Mouse (Mus musculus): Measurements from ENCODE around the gene Mapk7. TPM values are rescaled to one million over a fixed set of nuclear protein-coding genes. Genes with fewer than 3 reads are reported as not detected.

Mapk7 gene
- polyA plus RNA-seq, 1 experiment from 2014 or later = 49.6 TPM

DNA sequence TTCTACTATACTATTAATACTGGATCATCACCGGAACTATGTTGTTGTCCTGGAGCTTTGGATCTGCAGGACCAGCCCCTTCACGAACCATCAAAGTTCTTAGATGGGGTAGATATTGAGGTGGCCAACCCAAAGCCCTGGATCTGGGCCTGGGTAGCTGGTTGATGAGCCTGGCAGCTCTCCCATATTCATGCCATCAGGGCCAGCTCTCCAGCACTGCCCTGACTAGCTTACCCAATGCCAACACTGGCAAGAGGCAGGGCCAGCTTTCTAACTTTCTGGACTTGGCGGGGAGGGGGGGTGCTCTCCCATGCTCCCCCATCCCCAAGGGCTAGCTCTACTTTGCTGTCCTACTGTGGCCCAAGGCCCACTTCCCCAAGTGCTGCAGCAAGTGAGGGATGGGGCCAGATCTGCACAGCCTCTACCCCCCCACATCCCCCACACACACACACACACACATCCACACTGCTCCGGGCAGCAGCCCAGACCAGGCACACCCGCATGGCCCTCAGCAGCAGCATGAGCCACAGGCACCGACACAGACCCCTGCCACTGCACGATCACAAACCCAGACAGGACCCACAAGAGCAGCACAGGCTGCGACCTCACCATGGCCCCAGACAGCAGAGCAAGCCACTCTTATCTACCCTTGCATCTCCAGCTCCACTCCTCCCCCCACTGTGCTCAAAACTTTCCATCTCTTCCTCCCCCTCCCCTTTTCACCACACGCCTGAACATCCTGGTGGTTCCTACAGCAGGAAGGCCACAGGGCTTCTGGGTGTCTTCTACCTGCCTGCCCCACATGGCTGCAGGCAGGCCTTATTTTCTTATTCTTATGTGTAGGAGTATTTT lies 12.7 kb downstream of the Mapk7 start:
- ATAC-seq (ENCODE audit: low read depth) = no peak
- Histone ChIP-seq H3K4me2 (ENCODE audit: low read depth, low read length) (no peak overlapping the region), H3K27me3 (replicated peaks; ENCODE audit: control insufficient read depth, insufficient read depth, low read length) (no peaks in the 10 kb centered on the region), H3K9ac (ENCODE audit: low read depth, low read length) (no peak overlapping the region), H3K9me3 (ENCODE audit: control insufficient read depth, low read length) (no peaks in the 10 kb centered on the region), H3K27ac (replicated peaks; ENCODE audit: low read depth, low read length) (peak overlapping the region; percentile 7; the same call in 1 of the 2 replicates), H3K4me1 (ENCODE audit: control insufficient read depth, insufficient read depth, low read length) (peaks cover 46% of the 10 kb centered on the region), H3K36me3 (ENCODE audit: control insufficient read depth, insufficient read depth, low read length) (no peaks in the 10 kb centered on the region), H3K4me3 (ENCODE audit: low read depth, low read length) (no peak overlapping the region)
- no peak for DNase-seq (ENCODE audit: low spot score)
- WGBS = 59% methylated on average over 9 of the region's 9 CpGs

DNA sequence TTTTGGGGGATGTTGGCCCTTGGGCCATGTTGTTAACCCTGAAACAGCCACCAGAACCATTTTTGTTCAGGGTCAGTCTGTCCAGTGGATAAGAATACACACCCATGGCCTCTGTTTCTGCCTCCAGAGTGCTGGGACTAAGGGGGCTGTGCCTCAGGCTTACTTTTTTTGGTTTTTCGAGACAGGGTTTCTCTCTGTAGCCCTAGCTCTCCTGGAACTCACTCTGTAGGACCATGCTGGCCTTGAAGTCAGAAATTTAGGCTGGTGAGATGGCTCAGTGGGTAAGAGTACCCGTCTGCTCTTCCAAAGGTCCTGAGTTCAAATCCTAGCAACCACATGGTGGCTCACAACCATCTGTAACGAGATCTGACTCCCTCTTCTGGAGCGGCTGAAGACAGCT lies 15.4 kb downstream of the Mapk7 start:
- Histone ChIP-seq H3K9me3 (ENCODE audit: control insufficient read depth, low read length) (no peaks in the 10 kb centered on the region), H3K36me3 (ENCODE audit: control insufficient read depth, insufficient read depth, low read length) (no peaks in the 10 kb centered on the region), H3K27me3 (replicated peaks; ENCODE audit: control insufficient read depth, insufficient read depth, low read length) (no peaks in the 10 kb centered on the region), H3K4me1 (ENCODE audit: control insufficient read depth, insufficient read depth, low read length) (peaks cover 25% of the 10 kb centered on the region), H3K4me2 (ENCODE audit: low read depth, low read length) (no peak overlapping the region), H3K27ac (replicated peaks; ENCODE audit: low read depth, low read length) (no peak overlapping the region), H3K9ac (ENCODE audit: low read depth, low read length) (no peak overlapping the region), H3K4me3 (ENCODE audit: low read depth, low read length) (no peak overlapping the region)
- WGBS = 89% methylated on average over 4 of the region's 4 CpGs
- DNase-seq (ENCODE audit: low spot score) (no peak), ATAC-seq (ENCODE audit: low read depth) (no peak)

DNA sequence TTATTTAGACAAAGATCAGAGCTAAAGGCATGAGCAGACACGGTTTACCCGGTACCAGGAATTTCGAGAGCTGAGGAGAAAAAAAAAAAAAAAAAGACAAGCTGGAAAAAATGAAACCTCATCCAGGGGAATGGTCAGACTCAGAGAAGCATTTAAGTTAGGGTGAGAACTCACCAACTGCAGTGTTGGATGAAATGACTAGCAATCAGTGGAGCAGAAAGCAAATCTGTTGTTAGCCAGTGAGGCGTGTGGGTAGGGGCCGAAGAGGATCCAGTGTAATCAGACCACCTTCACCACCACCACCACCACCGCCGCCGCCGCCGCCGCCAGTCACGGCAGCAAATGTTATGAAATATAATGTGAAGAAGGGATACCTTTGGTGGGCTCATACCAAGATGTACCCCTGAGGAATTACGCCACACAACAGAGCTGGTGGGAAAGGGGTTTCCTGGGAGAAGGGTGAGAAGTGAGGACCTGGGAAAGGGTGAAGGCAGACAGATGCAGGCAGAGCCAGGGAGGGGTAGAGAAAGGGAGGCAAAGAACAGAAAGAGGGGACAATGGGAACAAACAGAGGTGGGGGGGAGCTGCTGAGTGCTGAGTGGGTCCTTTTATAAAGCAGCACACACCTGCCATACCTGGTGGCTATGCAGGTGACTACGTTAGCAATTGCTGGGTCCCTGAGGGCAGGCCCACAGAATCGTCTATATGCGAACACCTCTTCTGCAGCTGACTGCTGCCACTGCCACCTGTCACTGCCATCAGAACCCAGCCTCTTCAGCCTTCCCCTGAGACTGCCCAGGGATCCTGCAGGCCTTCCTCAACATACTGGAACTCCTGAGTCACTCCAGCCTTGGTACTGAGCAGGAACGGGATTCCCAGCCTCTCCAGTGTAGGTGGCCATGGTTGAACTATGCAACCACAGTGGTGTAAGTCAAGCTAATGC lies 16.4 kb downstream of the Mapk7 start:
- Histone ChIP-seq H3K9ac (ENCODE audit: low read depth, low read length) (0 out of 2 replicates have a peak overlapping the region, but pooled peaks have one; percentile 15), H3K4me2 (ENCODE audit: low read depth, low read length) (peak overlapping the region; percentile 43), H3K36me3 (ENCODE audit: control insufficient read depth, insufficient read depth, low read length) (no peaks in the 10 kb centered on the region), H3K27ac (replicated peaks; ENCODE audit: low read depth, low read length) (peak overlapping the region; percentile 44), H3K27me3 (replicated peaks; ENCODE audit: control insufficient read depth, insufficient read depth, low read length) (no peaks in the 10 kb centered on the region), H3K9me3 (ENCODE audit: control insufficient read depth, low read length) (no peaks in the 10 kb centered on the region), H3K4me3 (ENCODE audit: low read depth, low read length) (peak overlapping the region; percentile 6; the same call in 1 of the 2 replicates), H3K4me1 (ENCODE audit: control insufficient read depth, insufficient read depth, low read length) (peaks cover 17% of the 10 kb centered on the region)
- peak; percentile 41 for DNase-seq (ENCODE audit: low spot score)
- ATAC-seq (ENCODE audit: low read depth) = 0 out of 2 replicates have a peak, but pooled peaks have one; percentile 27
- WGBS = 56% methylated on average over 17 of the region's 17 CpGs

DNA sequence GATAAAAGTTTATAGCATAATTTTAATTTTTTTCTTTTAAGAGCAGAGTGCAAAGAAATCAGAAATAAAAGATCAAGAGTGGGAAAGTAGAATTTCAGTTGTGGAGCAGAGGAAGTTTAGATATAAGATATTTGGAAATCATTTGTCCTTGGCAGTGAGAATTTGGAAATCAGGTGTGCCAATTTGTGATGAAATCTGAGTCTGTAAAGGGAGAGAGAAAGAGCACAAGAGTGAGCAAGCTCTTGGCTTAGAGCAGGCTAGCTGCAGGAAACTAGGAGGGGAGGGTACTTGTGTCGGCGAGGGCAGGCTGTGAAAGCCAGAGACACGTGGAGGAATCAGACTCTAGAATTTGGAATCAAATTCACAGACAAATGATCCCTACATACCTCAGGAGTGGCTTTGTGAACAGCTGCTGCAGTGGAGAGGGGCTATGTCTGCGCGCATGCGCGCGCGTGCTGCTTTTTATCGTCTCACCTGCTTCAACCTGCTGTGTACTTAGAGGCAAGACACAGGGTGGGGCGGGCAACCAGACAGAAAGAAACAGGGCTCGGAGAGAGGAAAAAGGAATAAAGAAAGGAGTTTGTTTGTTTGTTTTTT lies 17.3 kb downstream of the Mapk7 start:
- ATAC-seq (ENCODE audit: low read depth) (peak; percentile 87), DNase-seq (ENCODE audit: low spot score) (peak; percentile 80)
- no peaks in the 10 kb centered on the region for H3K36me3 ChIP-seq (ENCODE audit: control insufficient read depth, insufficient read depth, low read length)
- H3K4me1 ChIP-seq (ENCODE audit: control insufficient read depth, insufficient read depth, low read length) = peaks cover 17% of the 10 kb centered on the region
- H3K9ac ChIP-seq (ENCODE audit: low read depth, low read length) = 0 out of 2 replicates have a peak overlapping the region, but pooled peaks have one; percentile 15
- peak overlapping the region; percentile 6 for H3K4me3 ChIP-seq (ENCODE audit: low read depth, low read length)
- peak overlapping the region; percentile 43 for H3K4me2 ChIP-seq (ENCODE audit: low read depth, low read length)
- H3K27ac ChIP-seq (replicated peaks; ENCODE audit: low read depth, low read length) = peak overlapping the region; percentile 44; the same call in 1 of the 2 replicates
- H3K9me3 ChIP-seq (ENCODE audit: control insufficient read depth, low read length) = no peaks in the 10 kb centered on the region
- 37% methylated on average over 12 of the region's 12 CpGs for WGBS
- no peaks in the 10 kb centered on the region for H3K27me3 ChIP-seq (replicated peaks; ENCODE audit: control insufficient read depth, insufficient read depth, low read length)

DNA sequence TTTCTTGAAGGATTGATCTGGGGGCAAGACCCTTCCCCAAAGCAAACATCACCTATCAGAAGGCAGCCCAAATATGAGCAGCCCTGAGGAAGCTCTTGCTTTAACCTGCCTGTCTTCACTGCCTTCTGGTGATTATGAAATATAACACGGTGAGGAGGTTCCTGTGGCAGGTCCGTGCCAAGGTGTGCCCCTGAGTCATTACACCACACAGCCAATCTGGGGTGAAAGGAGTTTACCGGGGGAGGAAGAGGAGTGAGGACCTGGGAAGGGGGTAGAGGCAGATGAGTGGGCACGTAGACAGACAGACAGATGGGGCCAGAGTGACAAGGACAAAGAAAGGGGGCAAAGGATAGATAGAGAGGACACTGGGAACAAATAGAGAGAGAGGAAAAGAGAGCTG lies 20.6 kb downstream of the Mapk7 start:
- Histone ChIP-seq H3K27ac (replicated peaks; ENCODE audit: low read depth, low read length) (no peak overlapping the region), H3K9me3 (ENCODE audit: control insufficient read depth, low read length) (no peaks in the 10 kb centered on the region), H3K36me3 (ENCODE audit: control insufficient read depth, insufficient read depth, low read length) (no peaks in the 10 kb centered on the region), H3K4me3 (ENCODE audit: low read depth, low read length) (no peak overlapping the region), H3K27me3 (replicated peaks; ENCODE audit: control insufficient read depth, insufficient read depth, low read length) (no peaks in the 10 kb centered on the region), H3K4me1 (ENCODE audit: control insufficient read depth, insufficient read depth, low read length) (peaks cover 10% of the 10 kb centered on the region), H3K4me2 (ENCODE audit: low read depth, low read length) (no peak overlapping the region), H3K9ac (ENCODE audit: low read depth, low read length) (no peak overlapping the region)
- ATAC-seq (ENCODE audit: low read depth) = no peak
- WGBS = 55% methylated on average over 4 of the region's 4 CpGs
- DNase-seq (ENCODE audit: low spot score) = no peak

DNA sequence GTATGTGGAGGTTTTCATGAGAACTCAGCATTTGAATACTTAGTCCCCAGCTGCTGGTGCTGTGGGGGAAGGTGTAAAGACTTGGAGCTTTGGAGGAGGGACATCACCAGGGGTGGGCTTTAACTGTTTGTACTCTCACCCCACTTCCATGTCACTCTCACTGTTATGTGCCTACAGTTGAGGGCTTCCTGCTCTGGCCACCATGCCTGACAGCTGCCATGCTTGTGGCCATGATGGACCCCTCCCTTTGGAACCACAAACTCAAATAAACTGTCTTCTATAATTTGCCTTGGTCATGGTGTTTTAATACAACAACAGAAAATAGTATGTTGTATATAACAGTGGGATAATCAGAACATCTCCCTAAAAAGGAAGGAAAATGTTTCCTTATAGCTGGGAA lies 23.3 kb downstream of the Mapk7 start:
- H3K4me2 ChIP-seq (ENCODE audit: low read depth, low read length) = no peak overlapping the region

DNA sequence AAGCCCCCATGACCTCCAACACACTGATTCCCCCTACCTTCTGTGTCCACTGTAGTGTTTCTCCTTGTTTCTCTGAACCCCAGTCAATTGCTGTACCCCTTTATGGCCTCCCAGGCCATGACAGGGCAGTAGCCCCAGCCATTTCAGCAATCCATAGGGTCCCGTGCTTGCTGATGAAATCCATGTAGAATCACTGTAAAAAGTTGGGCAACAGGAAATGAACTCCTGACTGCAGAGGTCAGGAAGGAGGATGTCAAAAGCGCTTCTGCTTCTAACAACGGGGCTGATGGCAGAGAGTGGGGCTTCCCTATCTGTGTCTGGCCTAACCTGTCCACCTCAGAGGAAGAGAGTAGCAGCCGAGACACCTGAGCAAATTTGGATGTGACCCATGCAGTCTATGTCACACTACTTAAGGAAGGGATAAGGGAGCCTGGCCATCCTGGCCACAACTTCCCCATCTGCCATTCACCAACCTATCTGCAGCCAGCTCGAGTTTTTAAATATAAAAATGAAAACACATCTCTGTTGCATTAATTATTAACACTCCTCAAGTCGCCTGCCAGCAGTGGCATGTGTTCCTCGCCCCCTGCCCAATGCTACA lies 24.8 kb downstream of the Mapk7 start:
- WGBS = 56% methylated on average over 7 of the region's 7 CpGs
- Histone ChIP-seq H3K4me1 (ENCODE audit: control insufficient read depth, insufficient read depth, low read length) (no peaks in the 10 kb centered on the region; the same call in none of the 2 replicates), H3K9me3 (ENCODE audit: control insufficient read depth, low read length) (0 out of 2 replicates have a peak, but pooled peaks cover 3% of the 10 kb centered on the region), H3K9ac (ENCODE audit: low read depth, low read length) (no peak overlapping the region), H3K27me3 (replicated peaks; ENCODE audit: control insufficient read depth, insufficient read depth, low read length) (no peaks in the 10 kb centered on the region), H3K4me2 (ENCODE audit: low read depth, low read length) (no peak overlapping the region), H3K27ac (replicated peaks; ENCODE audit: low read depth, low read length) (no peak overlapping the region), H3K4me3 (ENCODE audit: low read depth, low read length) (no peak overlapping the region), H3K36me3 (ENCODE audit: control insufficient read depth, insufficient read depth, low read length) (no peaks in the 10 kb centered on the region)
- no peak for DNase-seq (ENCODE audit: low spot score)
- ATAC-seq (ENCODE audit: low read depth) = no peak

More for the DNA sequence above, 23.3 kb downstream of the Mapk7 start:
- no peaks in the 10 kb centered on the region for H3K36me3 ChIP-seq (ENCODE audit: control insufficient read depth, insufficient read depth, low read length)
- H3K27me3 ChIP-seq (replicated peaks; ENCODE audit: control insufficient read depth, insufficient read depth, low read length) = no peaks in the 10 kb centered on the region
- H3K4me3 ChIP-seq (ENCODE audit: low read depth, low read length) = no peak overlapping the region
- no peak overlapping the region for H3K9ac ChIP-seq (ENCODE audit: low read depth, low read length)
- ATAC-seq (ENCODE audit: low read depth) = no peak
- H3K27ac ChIP-seq (replicated peaks; ENCODE audit: low read depth, low read length) = no peak overlapping the region
- no peak for DNase-seq (ENCODE audit: low spot score)
- 0 out of 2 replicates have a peak, but pooled peaks cover 3% of the 10 kb centered on the region for H3K9me3 ChIP-seq (ENCODE audit: control insufficient read depth, low read length)
- no peaks in the 10 kb centered on the region; the same call in none of the 2 replicates for H3K4me1 ChIP-seq (ENCODE audit: control insufficient read depth, insufficient read depth, low read length)

DNA sequence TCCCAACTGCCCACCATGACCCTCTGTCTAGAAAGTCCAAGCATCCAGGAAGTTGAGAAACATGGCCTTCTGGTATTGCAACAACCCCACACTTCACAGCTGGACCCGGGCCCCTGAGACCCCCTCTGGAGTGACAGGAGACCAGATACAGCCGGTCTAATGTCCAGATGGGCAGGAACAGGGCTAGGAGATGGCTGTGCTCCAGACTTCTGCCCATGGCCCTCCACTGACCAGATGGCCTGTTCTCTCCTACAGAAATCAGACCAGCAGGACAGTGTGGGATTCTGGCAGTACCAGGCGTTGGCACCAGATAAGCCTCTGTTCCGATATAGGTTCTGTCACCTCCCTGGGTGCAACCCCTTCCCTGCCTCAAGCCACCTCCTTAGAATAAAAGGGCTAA lies 25.7 kb downstream of the Mapk7 start:
- 0 out of 2 replicates have a peak, but pooled peaks cover 3% of the 10 kb centered on the region for H3K9me3 ChIP-seq (ENCODE audit: control insufficient read depth, low read length)
- no peaks in the 10 kb centered on the region for H3K36me3 ChIP-seq (ENCODE audit: control insufficient read depth, insufficient read depth, low read length)
- H3K27ac ChIP-seq (replicated peaks; ENCODE audit: low read depth, low read length) = no peak overlapping the region
- H3K27me3 ChIP-seq (replicated peaks; ENCODE audit: control insufficient read depth, insufficient read depth, low read length) = no peaks in the 10 kb centered on the region
- H3K4me3 ChIP-seq (ENCODE audit: low read depth, low read length) = no peak overlapping the region
- ATAC-seq (ENCODE audit: low read depth) (no peak), DNase-seq (ENCODE audit: low spot score) (no peak)
- H3K4me2 ChIP-seq (ENCODE audit: low read depth, low read length) = no peak overlapping the region
- 79% methylated on average over 4 of the region's 4 CpGs for WGBS
- no peaks in the 10 kb centered on the region; the same call in none of the 2 replicates for H3K4me1 ChIP-seq (ENCODE audit: control insufficient read depth, insufficient read depth, low read length)
- H3K9ac ChIP-seq (ENCODE audit: low read depth, low read length) = no peak overlapping the region

All from embryonic facial prominence, embryonic 14.5 days (tissue).